In the genomic region with DNA sequence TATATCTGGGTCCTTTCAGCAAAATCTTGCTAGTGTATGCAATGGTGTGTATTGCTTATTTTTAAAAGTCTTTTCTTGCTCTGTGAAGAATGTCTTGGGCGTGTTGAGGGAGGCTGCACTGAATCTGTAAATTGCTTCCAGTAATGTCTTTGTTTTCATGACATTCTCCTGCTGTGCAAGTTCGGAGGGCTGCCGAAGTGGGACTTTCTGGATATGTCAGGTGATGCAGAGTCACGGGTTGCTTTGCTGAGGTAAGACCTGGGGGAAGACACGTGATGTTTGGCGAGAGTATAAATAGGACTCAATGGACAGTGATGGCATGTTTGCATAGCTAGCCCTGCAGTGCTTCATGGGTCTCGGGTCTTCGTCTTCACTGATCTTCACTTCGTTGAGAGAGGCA, we compare ENCODE assay signal across 26 mouse cellular contexts.
"Had no signal": no experiment of that assay in that cellular context is flagged by ENCODE, and none has a peak within 500 bp of the region (broad histone marks: within the 10 kb centered on the region; RNA-seq: fewer than 3 reads in every experiment).

No protein-coding gene starts in this region.

- H3K4me3 ChIP-seq: embryonic facial prominence, embryonic 10.5 days; embryonic facial prominence, embryonic 12.5 days; embryonic facial prominence, embryonic 13.5 days; embryonic facial prominence, embryonic 15.5 days; erythroblast, embryonic 14.5 days; forebrain, embryonic 10.5 days; forebrain, embryonic 12.5 days; forebrain, embryonic 13.5 days; forebrain, embryonic 15.5 days; gastrocnemius, adult 2 months; heart, adult 2 months; heart, embryonic 10.5 days had no signal

- H3K36me3 ChIP-seq: embryonic facial prominence, embryonic 10.5 days; embryonic facial prominence, embryonic 12.5 days; embryonic facial prominence, embryonic 13.5 days; embryonic facial prominence, embryonic 15.5 days; forebrain, embryonic 10.5 days; forebrain, embryonic 12.5 days; forebrain, embryonic 15.5 days; heart, embryonic 10.5 days had no signal

- H3K27me3 ChIP-seq: embryonic facial prominence, embryonic 12.5 days; embryonic facial prominence, embryonic 13.5 days; embryonic facial prominence, embryonic 15.5 days; forebrain, embryonic 12.5 days; forebrain, embryonic 13.5 days; forebrain, embryonic 15.5 days had no signal

- H3K27ac ChIP-seq: embryonic facial prominence, embryonic 10.5 days; embryonic facial prominence, embryonic 12.5 days; embryonic facial prominence, embryonic 13.5 days; embryonic facial prominence, embryonic 15.5 days; forebrain, embryonic 10.5 days; forebrain, embryonic 12.5 days; forebrain, embryonic 13.5 days; forebrain, embryonic 15.5 days; gastrocnemius, adult 2 months; heart, adult 2 months; heart, embryonic 10.5 days had no signal

- H3K4me1 ChIP-seq: embryonic facial prominence, embryonic 10.5 days; embryonic facial prominence, embryonic 12.5 days; embryonic facial prominence, embryonic 15.5 days; forebrain, embryonic 10.5 days; forebrain, embryonic 12.5 days; forebrain, embryonic 15.5 days; heart, embryonic 10.5 days had no signal

- H3K4me2 ChIP-seq: embryonic facial prominence, embryonic 12.5 days; embryonic facial prominence, embryonic 13.5 days; embryonic facial prominence, embryonic 15.5 days; forebrain, embryonic 12.5 days; forebrain, embryonic 13.5 days; forebrain, embryonic 15.5 days had no signal

- H3K9ac ChIP-seq: embryonic facial prominence, embryonic 12.5 days; embryonic facial prominence, embryonic 13.5 days; embryonic facial prominence, embryonic 15.5 days; forebrain, embryonic 12.5 days; forebrain, embryonic 13.5 days; forebrain, embryonic 15.5 days; forebrain, postnatal 0 days had no signal

- ATAC-seq: forebrain, embryonic 13.5 days; forebrain, embryonic 14.5 days; forebrain, embryonic 15.5 days; forebrain, embryonic 16.5 days; forebrain, postnatal 0 days had no signal

- H3K9me3 ChIP-seq: embryonic facial prominence, embryonic 10.5 days; embryonic facial prominence, embryonic 12.5 days; embryonic facial prominence, embryonic 13.5 days; embryonic facial prominence, embryonic 15.5 days; forebrain, embryonic 12.5 days; forebrain, embryonic 15.5 days; heart, embryonic 10.5 days had no signal

- DNase-seq: cerebellum, postnatal 10 days; cerebellum, postnatal 14 days; cerebellum, postnatal 25 days; cerebellum, postnatal 36 days; embryo, embryonic 11 days; forebrain, postnatal 0 days; gastrocnemius, adult 2 months; gastrocnemius, postnatal 10 days; gastrocnemius, postnatal 14 days; gastrocnemius, postnatal 25 days; gastrocnemius, postnatal 36 days; heart, adult 11 months; heart, adult 18-20 months; heart, adult 2 months had no signal
